Mouse (Mus musculus): ENCODE measurements around the gene Cenpi.

GRCm38 (mm10) chrX:134409354-134409900, 101.5 kb downstream of the Cenpi start:
- TF ChIP-seq POLR2A (IDR thresholded peaks at IDR 0.05; ENCODE audit: borderline replicate concordance, extremely low read depth, low read depth, low read length) (no peak), CTCF (IDR thresholded peaks at IDR 0.05; ENCODE audit: insufficient read depth, low read length) (no peak)
